In the genomic region with DNA sequence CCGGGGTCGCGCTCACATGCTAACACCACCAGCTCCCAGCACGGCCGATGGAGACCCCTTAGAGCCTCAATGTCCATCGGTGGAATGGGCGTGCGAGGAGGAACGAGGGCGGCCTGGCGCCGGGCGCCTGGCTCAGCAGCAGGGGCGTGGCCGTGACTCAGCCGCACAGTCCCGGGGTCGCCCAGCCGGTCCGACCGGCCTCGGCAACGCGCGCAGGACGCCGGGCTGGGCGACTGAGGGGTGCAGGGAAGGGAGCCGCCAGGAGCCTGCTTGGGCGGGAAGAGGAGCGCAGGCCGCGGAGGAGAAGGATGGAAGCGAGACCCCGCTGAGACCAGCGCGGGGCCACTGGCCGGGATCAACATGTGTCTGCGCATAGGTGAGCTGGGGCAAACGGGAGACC, we compare ENCODE assay signal across 9 mouse cellular contexts. TPM values are rescaled to one million over a fixed set of nuclear protein-coding genes. Genes with fewer than 3 reads are reported as not detected.
DNase-seq lines count a peak whose midpoint lies in the region; ATAC-seq lines count a peak whose summit lies in the region.
"Had no signal": no experiment of that assay in that cellular context is flagged by ENCODE, and none has a peak within 500 bp of the region (broad histone marks: within the 10 kb centered on the region; RNA-seq: fewer than 3 reads in every experiment).

TSS of gene Tmem54 (plus strand) at position 193 of the 400 bp plus-strand sequence.

- intact Hi-C loops in left cerebral cortex, postnatal 14 days (cut with DNase I) = no loop called here

- peak within 1 kb of the TSS; percentile 63 for H3K4me2 ChIP-seq in intestine, embryonic 15.5 days (replicated peaks)

- peak; percentile 24 for DNase-seq in thymus, postnatal 4 days
- no peak for DNase-seq in thymus, postnatal 25 days
- DNase-seq in lung, postnatal 10 days = peak; percentile 30
- DNase-seq in urinary bladder, postnatal 36 days (ENCODE audit: low spot score in 2 of 2) = peak; percentile 73 to 76
- no peak for DNase-seq in left cerebral cortex, adult 8-10 months (ENCODE audit: low spot score in 2 of 2)
- no peak for DNase-seq in left cerebral cortex, postnatal 14 days (ENCODE audit: low spot score in 2 of 2)

- peaks cover 19% of the 10 kb centered on the region for H3K27me3 ChIP-seq in intestine, embryonic 15.5 days (replicated peaks)

- peak within 1 kb of the TSS; percentile 69 for H3K27ac ChIP-seq in intestine, embryonic 15.5 days

- H3K9me3 ChIP-seq in intestine, embryonic 15.5 days = no peaks in the 10 kb centered on the region

- H3K36me3 ChIP-seq in intestine, embryonic 15.5 days = no peaks in the 10 kb centered on the region

- H3K4me1 ChIP-seq in intestine, embryonic 15.5 days (replicated peaks) = peaks cover 26% of the 10 kb centered on the region

- peak within 1 kb of the TSS; percentile 40 for H3K4me3 ChIP-seq in intestine, embryonic 15.5 days (replicated peaks)

- ATAC-seq in intestine, embryonic 15.5 days = peak; percentile 76
- no peak; the same call in 1 of the 2 replicates for ATAC-seq in megakaryocyte-erythroid progenitor cell, adult 5-6 weeks (replicated peaks; ENCODE audit: low FRiP score, low TSS enrichment, poor library complexity, severe bottlenecking)

- WGBS in intestine, embryonic 15.5 days = 1% methylated on average over 40 of the region's 40 CpGs

- H3K9ac ChIP-seq in intestine, embryonic 15.5 days = peak within 1 kb of the TSS; percentile 39

RNA-seq across cellular contexts. Expression of gene Tmem54, which starts in this region (rescaled TPM):
- 90.0 and 106 TPM in 2 replicates for polyA plus RNA-seq in intestine, embryonic 15.5 days (2015; fragmentation: Nextera tagmentation; extraction: Ambion mirVana)
- not detected for total RNA-seq in left cerebral cortex, adult 8-10 months (2022)
- not detected in 2 replicates for total RNA-seq in megakaryocyte-erythroid progenitor cell, adult 5-6 weeks (2014; fragmentation: Nextera tagmentation)
- not detected in 2 replicates for total RNA-seq in megakaryocyte-erythroid progenitor cell, adult 5-6 weeks (2017)
- not detected for total RNA-seq in left cerebral cortex, postnatal 14 days (2021)
- total RNA-seq: liver, adult 2 months had no signal

Comparison
In these comparisons a context has a peak if more than half of its experiments do, and no peak if none do; other contexts are left out.
1. DNase-seq: peak in thymus, postnatal 4 days (single experiment), lung, postnatal 10 days (single experiment) and urinary bladder, postnatal 36 days (2 of 2); none in thymus, postnatal 25 days (single experiment), left cerebral cortex, adult 8-10 months (0 of 2) and left cerebral cortex, postnatal 14 days (0 of 2).